Mouse (Mus musculus) olfactory bulb, adult 2 months (tissue): ENCODE measurements around the gene Thrap3.

Experiments used
- CTCF ChIP-seq: fragments of 200-500 bp; IDR thresholded peaks from 2 replicates; pipeline ENCODE4 v1.5.1; 2012; ENCODE audit warnings: low read depth, mild to moderate bottlenecking, low read length, moderate library complexity; ENCODE audit not compliant: insufficient read depth
- POLR2A ChIP-seq: fragments of 200-500 bp; IDR thresholded peaks from 2 replicates; pipeline ENCODE4 v1.6.1; 2012; ENCODE audit warnings: mild to moderate bottlenecking, low read depth, low read length, moderate library complexity; ENCODE audit not compliant: insufficient read depth

DNA sequence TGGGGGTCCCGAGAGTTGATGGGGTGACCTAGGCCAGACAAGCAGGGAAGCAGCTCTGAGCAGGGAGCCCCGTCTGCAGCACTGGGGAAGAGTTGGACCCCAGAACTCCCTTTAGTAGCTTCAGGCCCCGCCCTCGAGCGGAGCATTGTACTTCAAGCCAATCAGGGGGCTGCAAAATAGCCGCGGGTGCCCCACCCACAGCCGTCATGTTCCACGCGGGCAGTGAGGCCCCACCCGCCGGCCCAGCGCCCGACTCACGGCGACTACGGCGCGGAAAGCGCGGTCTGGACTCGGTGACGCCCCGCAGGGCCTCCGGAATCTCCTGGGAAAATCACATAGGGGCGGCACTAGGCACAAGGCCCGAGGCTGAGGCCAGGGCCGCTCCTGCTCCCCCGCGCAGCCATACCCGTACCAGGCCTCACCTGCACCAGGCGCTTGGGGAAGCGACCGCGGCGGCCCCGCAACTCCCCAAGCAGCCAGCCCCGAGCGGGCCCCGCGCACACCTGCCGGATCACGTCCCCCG, 40.0 kb downstream of the Thrap3 start:
- TF ChIP-seq POLR2A = 0 out of 2 replicates have a peak, but pooled peaks have one; percentile 17
- TF ChIP-seq CTCF = no peak
